Comparison of ENCODE assay signal across 9 mouse cellular contexts in genomic region chr3:26330863-26331176, GRCm38 (mm10). TPM values are rescaled to one million over a fixed set of nuclear protein-coding genes. Genes with fewer than 3 reads are reported as not detected.
DNase-seq lines count a peak whose midpoint lies in the region; ATAC-seq and TF ChIP-seq lines count a peak whose summit lies in the region.
"Had no signal": no experiment of that assay in that cellular context is flagged by ENCODE, and none has a peak within 500 bp of the region (broad histone marks: within the 10 kb centered on the region; RNA-seq: fewer than 3 reads in every experiment).

No protein-coding gene starts in this region.

- no peaks in the 10 kb centered on the region for H3K36me3 ChIP-seq in heart, embryonic 11.5 days (ENCODE audit: control insufficient read depth, insufficient read depth, low read length)
- no peaks in the 10 kb centered on the region for H3K36me3 ChIP-seq in neural tube, embryonic 11.5 days (ENCODE audit: control insufficient read depth, insufficient read depth, low read length)
- no peaks in the 10 kb centered on the region for H3K36me3 ChIP-seq in limb, embryonic 13.5 days
- no peaks in the 10 kb centered on the region for H3K36me3 ChIP-seq in stomach, postnatal 0 days (ENCODE audit: control insufficient read depth, insufficient read depth, low read length)

- no peak for TF ChIP-seq EP300 in stomach, postnatal 0 days (optimal IDR thresholded peaks at IDR 0.05)

- 9% methylated on average over 9 of the region's 9 CpGs for WGBS in heart, embryonic 11.5 days (ENCODE audit: insufficient replicate concordance)
- 5% methylated on average over 9 of the region's 9 CpGs for WGBS in neural tube, embryonic 11.5 days
- 7% methylated on average over 9 of the region's 9 CpGs for WGBS in limb, embryonic 13.5 days
- 29% methylated on average over 9 of the region's 9 CpGs for WGBS in stomach, postnatal 0 days

- DNase-seq in heart, postnatal 36 days = no peak
- DNase-seq in neural tube, embryonic 11.5 days (ENCODE audit: low spot score) = no peak
- DNase-seq in neural tube, embryonic 10.5 days (ENCODE audit: extremely low spot score, low spot score) = no peak
- DNase-seq in stomach, postnatal 0 days (ENCODE audit: low spot score) = no peak
- DNase-seq in B cell, adult 2 months = no peak

- intact Hi-C loops in heart, postnatal 36 days (cut with DNase I) = no loop called here

- no peak overlapping the region for H3K27ac ChIP-seq in heart, embryonic 11.5 days (ENCODE audit: low read depth, low read length)
- H3K27ac ChIP-seq in neural tube, embryonic 11.5 days (ENCODE audit: low read depth, low read length) = no peak overlapping the region
- no peak overlapping the region for H3K27ac ChIP-seq in limb, embryonic 13.5 days
- H3K27ac ChIP-seq in stomach, postnatal 0 days (replicated peaks) = no peak overlapping the region

- no peaks in the 10 kb centered on the region for H3K4me1 ChIP-seq in heart, embryonic 11.5 days (ENCODE audit: control insufficient read depth, insufficient read depth, low read length)
- H3K4me1 ChIP-seq in neural tube, embryonic 11.5 days (ENCODE audit: control insufficient read depth, insufficient read depth, low read length) = no peaks in the 10 kb centered on the region
- peaks cover 12% of the 10 kb centered on the region for H3K4me1 ChIP-seq in limb, embryonic 13.5 days
- no peaks in the 10 kb centered on the region for H3K4me1 ChIP-seq in stomach, postnatal 0 days (replicated peaks; ENCODE audit: control insufficient read depth, insufficient read depth)

- no peak overlapping the region for H3K9ac ChIP-seq in heart, embryonic 11.5 days (ENCODE audit: low read depth, low read length)
- H3K9ac ChIP-seq in neural tube, embryonic 11.5 days (ENCODE audit: low read length) = peak overlapping the region; percentile 69
- peak overlapping the region; percentile 68; the same call in 1 of the 2 replicates for H3K9ac ChIP-seq in limb, embryonic 13.5 days
- no peak overlapping the region for H3K9ac ChIP-seq in stomach, postnatal 0 days (ENCODE audit: low read length)

- ATAC-seq in heart, embryonic 11.5 days (replicated peaks; ENCODE audit: insufficient number of reproducible peaks, low FRiP score, low TSS enrichment) = no peak
- ATAC-seq in neural tube, embryonic 11.5 days (ENCODE audit: insufficient read depth, low FRiP score, low TSS enrichment) = peak; percentile 51
- ATAC-seq in limb, embryonic 13.5 days (ENCODE audit: low FRiP score, low read depth) = no peak
- no peak for ATAC-seq in stomach, postnatal 0 days (ENCODE audit: low FRiP score, low TSS enrichment)
- no peak for ATAC-seq in granulocyte monocyte progenitor cell, adult 5-6 weeks (replicated peaks; ENCODE audit: poor library complexity, severe bottlenecking)

- peaks cover 40% of the 10 kb centered on the region for H3K27me3 ChIP-seq in heart, embryonic 11.5 days (ENCODE audit: control insufficient read depth, insufficient read depth, low read length)
- peaks cover 21% of the 10 kb centered on the region for H3K27me3 ChIP-seq in neural tube, embryonic 11.5 days (ENCODE audit: control insufficient read depth, insufficient read depth, low read length)
- H3K27me3 ChIP-seq in limb, embryonic 13.5 days = peaks cover 62% of the 10 kb centered on the region
- H3K27me3 ChIP-seq in stomach, postnatal 0 days (ENCODE audit: control insufficient read depth, insufficient read depth, low read length) = peaks cover 7% of the 10 kb centered on the region; the same call in 1 of the 2 replicates

- H3K9me3 ChIP-seq in heart, embryonic 11.5 days (replicated peaks; ENCODE audit: control insufficient read depth, low read length) = no peaks in the 10 kb centered on the region
- no peaks in the 10 kb centered on the region for H3K9me3 ChIP-seq in neural tube, embryonic 11.5 days (ENCODE audit: control insufficient read depth, low read length)
- no peaks in the 10 kb centered on the region for H3K9me3 ChIP-seq in limb, embryonic 13.5 days
- H3K9me3 ChIP-seq in stomach, postnatal 0 days (ENCODE audit: control insufficient read depth, low read length) = no peaks in the 10 kb centered on the region

- no peak for TF ChIP-seq CTCF in stomach, postnatal 0 days (IDR thresholded peaks at IDR 0.05; ENCODE audit: low read depth)

- peak overlapping the region; percentile 80 for H3K4me2 ChIP-seq in heart, embryonic 11.5 days
- peak overlapping the region; percentile 95 for H3K4me2 ChIP-seq in neural tube, embryonic 11.5 days (ENCODE audit: low read depth)
- peak overlapping the region; percentile 96 for H3K4me2 ChIP-seq in limb, embryonic 13.5 days (replicated peaks)
- peak overlapping the region; percentile 65 for H3K4me2 ChIP-seq in stomach, postnatal 0 days (replicated peaks; ENCODE audit: low read depth)

- peak overlapping the region; percentile 57 for H3K4me3 ChIP-seq in heart, embryonic 11.5 days (ENCODE audit: low read depth, low read length)
- H3K4me3 ChIP-seq in neural tube, embryonic 11.5 days (ENCODE audit: low read depth, low read length) = peak overlapping the region; percentile 63
- peak overlapping the region; percentile 59 for H3K4me3 ChIP-seq in limb, embryonic 13.5 days
- H3K4me3 ChIP-seq in stomach, postnatal 0 days (ENCODE audit: low read depth, low read length) = peak overlapping the region; percentile 41

RNA-seq across cellular contexts. Expression of gene Nlgn1, which starts 1.4 kb away (rescaled TPM):
- polyA plus RNA-seq in heart, embryonic 11.5 days (2014; fragmentation: Nextera tagmentation; extraction: Ambion mirVana) = 0.11 and 0.23 TPM in 2 replicates
- not detected for total RNA-seq in heart, postnatal 36 days (2021)
- 3.6 and 5.1 TPM in 2 replicates for polyA plus RNA-seq in neural tube, embryonic 11.5 days (2014; fragmentation: Nextera tagmentation; extraction: Ambion mirVana)
- polyA plus RNA-seq in limb, embryonic 13.5 days (2015; fragmentation: Nextera tagmentation; extraction: Ambion mirVana) = 2.5 and 3.4 TPM in 2 replicates
- 0.41 and 0.62 TPM in 2 replicates for polyA plus RNA-seq in stomach, postnatal 0 days (2015; fragmentation: Nextera tagmentation; extraction: Ambion mirVana)
- not detected in 2 replicates for total RNA-seq in granulocyte monocyte progenitor cell, adult 5-6 weeks (2014; fragmentation: Nextera tagmentation)
- not detected in 2 replicates for total RNA-seq in granulocyte monocyte progenitor cell, adult 5-6 weeks (2017)
- total RNA-seq: megakaryocyte-erythroid progenitor cell, adult 5-6 weeks had no signal

Comparison
In these comparisons a context has a peak if more than half of its experiments do, and no peak if none do; other contexts are left out.
1. H3K9ac ChIP-seq: peak in neural tube, embryonic 11.5 days (single experiment) and limb, embryonic 13.5 days (single experiment); none in heart, embryonic 11.5 days (single experiment) and stomach, postnatal 0 days (single experiment).
2. Peak in every context shown above with its lines, with median percentiles within 50 percentile points of each other: H3K4me2 ChIP-seq and H3K4me3 ChIP-seq.